Mouse (Mus musculus) erythroblast, adult 5-6 weeks (primary cell): ENCODE measurements around the gene Slc41a3. TPM values are rescaled to one million over a fixed set of nuclear protein-coding genes. Genes with fewer than 3 reads are reported as not detected.
A peak's percentile ranks its signal among the peaks of the same experiment; 100 is the strongest.

Source experiments
- ATAC-seq: replicated peaks from 2 replicates; pipeline ENCODE4 v1.8.0; 2016; ENCODE audit warnings: moderate number of reproducible peaks, mild to moderate bottlenecking, moderate TSS enrichment, inconsistent platforms; ENCODE audit not compliant: poor library complexity, low FRiP score, severe bottlenecking
- total RNA-seq, 2 experiments: library from RNA; stranded (forward) in 1 of 2; stranded (reverse) in 1 of 2; fragments of 150-400 nt in 1 of 2; fragments of 200-764, 138-1000 nt in 1 of 2; gene quantifications; 2 replicates each; pipeline versions ENCODE4 v1.2.3 to v1.2.4; 2015 to 2017; ENCODE audit warnings: low replicate concordance in 2 of 2

The Slc41a3 gene
- total RNA-seq, 2 experiments from 2014 or later, result 1.3 to 2.7 TPM

DNA sequence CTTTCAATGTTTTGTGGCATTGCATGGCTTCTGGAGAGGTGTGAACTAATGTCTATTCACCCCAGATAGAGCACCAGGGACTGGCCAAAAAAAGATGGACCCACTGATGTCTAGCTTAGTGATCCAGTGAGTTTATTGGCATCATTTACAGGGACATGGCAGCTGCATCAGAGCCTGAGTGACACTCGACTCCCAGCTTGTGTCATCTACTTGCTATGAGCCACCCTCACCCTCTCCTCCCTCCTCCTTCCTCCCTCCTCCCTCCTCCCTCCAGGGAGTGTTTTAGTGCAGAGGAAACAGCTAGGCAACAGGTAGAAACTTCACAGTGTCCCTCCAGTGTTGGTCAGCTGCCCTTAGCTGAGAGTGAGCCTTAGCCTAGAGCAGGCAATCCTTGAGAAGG, 9.6 kb upstream of the Slc41a3 start:
- ATAC-seq, result no peak

DNA sequence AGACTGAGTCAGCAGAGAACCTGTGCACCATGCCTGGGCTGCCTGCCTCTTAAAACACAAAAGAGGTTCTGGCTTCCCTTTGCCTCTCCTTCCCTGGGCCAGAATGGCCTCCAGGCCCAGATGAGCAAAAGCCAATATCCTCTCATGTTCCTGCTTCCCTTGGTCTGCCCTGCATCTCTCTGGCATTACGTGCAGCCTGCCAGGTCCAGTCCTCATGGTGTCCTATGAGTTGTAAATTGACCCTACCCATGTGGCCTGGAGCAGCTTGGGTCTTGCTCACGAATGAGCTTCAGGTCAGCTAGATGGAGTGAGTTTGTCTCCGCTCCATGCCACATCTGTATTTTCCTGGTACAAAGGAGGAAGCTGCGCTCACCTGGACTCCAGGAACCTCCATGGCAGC, 7.5 kb upstream of the Slc41a3 start:
- ATAC-seq, result no peak

DNA sequence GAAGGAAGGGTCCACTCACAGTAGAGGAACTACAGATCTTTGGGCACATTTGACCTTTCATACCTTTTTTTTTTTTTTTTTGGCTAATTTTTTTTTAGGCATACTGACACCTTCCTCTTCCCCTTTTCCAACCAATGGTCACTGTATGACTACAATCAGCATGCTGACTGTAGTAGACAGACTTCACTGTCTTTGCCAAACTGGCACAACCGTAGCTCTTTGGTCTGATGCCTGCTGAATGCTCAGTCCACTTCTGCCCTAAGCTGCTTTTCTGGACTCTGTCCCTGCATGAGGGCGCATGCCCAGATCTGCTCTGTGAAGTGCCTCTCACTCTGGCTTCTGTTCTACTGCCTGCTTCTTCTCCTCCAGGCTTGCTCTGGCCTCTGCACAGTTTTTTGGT, 6.9 kb upstream of the Slc41a3 start:
- ATAC-seq, result no peak

DNA sequence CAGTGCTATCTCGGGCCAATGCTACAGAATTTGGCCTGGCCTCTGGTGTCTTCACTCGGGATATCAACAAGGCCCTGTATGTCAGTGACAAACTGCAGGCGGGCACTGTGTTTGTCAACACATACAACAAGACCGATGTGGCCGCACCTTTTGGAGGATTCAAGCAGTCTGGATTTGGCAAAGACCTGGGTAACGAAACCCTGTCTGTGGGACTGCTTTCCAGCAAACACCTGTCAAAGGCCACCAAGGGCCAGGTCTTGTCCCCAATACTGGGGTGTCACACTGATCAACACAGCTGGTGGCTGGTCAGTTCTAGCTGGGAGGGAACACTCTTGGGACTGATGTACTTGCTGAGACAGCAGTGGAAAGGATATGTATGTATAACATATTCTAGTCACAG, 6.3 kb upstream of the Slc41a3 start:
- ATAC-seq, result no peak

DNA sequence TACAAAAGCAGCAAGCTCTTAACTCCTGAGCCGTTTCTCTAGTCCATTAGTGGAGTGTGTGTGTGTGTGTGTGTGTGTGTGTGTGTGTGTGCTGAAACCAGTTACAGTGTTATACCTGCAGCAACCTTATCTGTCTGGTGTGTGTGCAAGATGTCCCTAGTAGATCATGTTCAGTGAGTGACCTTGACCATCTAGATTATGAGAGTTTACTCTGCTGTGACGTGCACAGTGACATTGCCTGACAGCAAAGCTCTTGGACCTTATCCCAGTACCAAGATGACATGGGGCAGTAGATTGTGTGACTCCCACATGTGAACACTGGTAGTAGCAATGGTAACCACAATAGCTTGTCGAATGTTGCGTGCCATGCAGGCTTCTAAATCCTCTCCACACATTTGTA, 4.2 kb upstream of the Slc41a3 start:
- no peak for ATAC-seq

DNA sequence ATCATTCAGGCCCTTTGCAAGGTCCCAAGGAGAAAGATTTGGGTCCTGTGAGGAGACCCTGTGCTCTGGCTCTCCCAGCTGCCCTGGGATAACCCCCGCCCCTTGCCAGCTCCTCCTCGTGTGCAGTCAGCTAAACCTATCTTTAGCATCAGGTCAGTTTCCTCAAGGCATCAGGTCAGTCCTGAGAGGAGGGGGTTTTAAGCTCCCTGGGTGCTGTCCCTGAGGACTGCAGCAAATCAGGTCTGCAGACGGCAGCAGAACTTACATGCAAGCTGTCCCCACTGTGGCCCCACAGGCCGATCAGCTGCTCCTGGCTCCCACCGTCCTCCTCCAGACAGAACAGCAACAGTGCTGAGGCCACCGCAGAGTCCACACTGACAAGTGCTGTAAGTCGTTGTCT, 2.8 kb upstream of the Slc41a3 start:
- no peak for ATAC-seq

DNA sequence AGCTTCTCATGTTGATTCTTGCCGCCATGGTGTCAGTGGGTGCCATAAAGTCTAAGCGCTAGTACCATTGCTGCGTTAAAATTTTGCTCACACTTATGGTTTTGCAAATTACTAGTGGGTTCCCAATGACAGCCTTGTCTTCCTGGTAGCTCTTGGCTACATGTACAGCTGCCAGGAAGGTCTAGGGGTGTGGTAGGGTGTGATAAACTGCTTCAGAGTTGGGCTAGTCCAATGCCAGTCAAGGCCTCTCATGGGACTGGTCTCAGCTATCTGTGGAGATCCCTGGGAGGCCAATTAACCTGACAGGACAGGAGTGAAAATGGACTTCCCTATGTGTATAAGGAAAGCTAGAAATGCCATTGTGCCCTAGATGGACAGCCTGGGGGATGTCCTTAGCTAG, 2.2 kb upstream of the Slc41a3 start:
- no peak for ATAC-seq

DNA sequence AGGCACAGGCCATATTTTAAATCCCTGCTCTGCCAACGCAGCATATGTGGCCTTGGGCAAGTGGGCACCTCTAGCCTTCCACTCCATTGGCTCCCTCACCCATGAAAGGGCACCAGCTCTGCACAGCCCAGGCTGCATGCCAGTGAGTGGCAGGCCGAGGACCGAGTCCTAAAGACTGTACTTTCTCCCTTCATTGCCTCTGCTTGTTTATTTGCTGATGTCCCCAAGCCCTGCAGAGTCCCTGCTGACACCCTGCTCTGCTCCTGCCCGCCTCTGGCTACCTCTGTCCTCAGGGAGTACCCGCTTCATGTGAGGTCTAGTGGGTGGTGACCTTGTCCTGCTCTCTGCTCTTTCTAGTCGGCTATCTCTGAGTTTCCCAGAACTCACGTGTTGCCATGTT, 1.4 kb upstream of the Slc41a3 start:
- ATAC-seq, result no peak

DNA sequence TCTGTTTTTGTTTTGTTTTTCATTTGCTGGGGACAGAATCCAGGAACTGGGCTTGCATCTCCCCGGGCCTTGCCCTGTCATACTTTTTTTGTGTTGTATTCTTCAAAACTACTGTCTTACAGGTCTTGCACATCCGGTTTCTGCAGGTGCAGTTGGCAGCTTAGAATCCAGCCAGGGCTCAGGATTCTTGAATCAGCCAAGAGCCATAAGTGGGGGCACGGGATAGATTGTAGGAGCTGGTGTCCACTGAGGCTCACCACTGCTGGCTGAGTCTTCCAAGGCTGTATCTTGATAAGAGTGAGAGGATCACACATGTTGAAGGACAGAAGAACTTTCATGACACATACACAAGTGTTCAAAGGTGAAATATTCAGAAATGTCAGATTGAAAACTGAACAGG, 395 bp upstream of the Slc41a3 start:
- ATAC-seq, result no peak

DNA sequence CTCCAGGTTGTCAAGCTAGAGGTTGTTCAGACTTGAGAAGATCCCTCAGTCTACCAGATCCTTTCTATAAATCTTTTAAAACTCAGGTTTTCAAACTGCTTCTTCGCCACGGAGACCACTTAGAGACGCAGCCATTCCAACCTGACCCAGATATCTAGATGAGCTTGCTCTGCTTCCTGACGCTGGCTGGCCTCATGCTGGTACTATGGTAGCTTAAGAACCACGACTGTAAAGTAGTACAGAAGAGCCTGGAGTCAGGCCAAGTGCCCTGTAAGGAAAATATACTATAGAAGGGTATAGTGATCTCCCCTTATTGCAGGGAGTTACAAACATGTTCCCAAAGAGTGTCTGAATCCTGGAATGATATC, 757 bp downstream of the Slc41a3 start:
- ATAC-seq, result no peak

DNA sequence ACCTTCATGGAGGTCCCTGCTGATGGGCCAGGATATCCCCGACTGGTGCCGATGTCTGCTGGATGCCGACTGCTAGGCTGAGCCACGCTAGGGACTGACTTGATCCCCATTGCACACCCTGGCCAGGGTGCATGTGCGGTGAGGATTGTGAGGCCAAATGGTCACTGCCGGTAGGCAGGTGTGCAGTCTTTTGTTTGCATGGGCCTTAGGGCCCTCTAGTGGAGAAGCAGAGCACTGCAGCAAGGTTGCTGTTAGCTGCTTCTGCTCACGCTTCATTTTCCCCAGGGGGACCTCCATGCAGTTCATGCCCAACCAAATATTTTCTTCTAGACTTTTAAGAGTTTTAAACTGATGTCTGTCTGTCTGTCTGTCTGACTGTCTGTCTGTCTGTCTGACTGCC, 2.0 kb downstream of the Slc41a3 start:
- ATAC-seq, result peak; percentile 62

DNA sequence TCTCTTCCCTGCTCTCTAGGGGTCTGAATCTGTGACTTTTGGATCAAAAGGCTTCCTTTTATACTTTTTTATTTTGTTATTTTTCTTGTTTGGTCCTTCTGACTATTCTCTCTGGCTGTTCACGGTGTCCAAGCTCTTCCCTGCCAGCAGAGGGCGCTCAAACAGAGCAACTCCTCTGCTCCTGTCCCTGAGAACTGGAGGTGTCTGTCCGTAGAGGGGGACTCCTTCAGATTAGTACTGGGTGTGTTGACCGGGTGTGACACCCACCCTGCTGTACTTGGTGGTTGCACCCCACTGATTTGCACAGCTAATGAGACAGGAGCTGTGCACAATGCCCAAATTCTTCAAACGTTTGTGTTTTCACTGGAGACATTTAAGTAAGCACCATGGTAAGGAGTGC, 2.7 kb downstream of the Slc41a3 start:
- peak; percentile 65 for ATAC-seq

DNA sequence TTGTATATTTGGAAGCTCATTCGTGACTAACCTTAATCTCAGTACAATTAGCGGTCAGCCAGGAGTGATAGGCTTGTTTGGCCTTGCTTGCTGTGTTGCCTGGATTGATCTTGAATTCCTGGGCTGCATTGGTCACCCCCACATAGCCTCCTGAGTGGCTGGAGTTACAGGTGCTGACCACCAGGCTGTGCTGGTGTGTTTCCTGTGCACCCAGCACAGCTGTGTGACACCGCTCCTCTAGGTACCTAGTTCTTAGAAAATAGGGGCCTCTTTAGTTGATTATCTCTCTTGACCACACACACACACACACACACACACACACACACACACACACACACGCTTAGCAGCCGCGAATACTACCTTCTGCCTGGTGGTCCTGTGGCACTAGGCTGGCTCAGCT, 3.7 kb downstream of the Slc41a3 start:
- ATAC-seq, result 0 out of 2 replicates have a peak, but pooled peaks have one; percentile 32

DNA sequence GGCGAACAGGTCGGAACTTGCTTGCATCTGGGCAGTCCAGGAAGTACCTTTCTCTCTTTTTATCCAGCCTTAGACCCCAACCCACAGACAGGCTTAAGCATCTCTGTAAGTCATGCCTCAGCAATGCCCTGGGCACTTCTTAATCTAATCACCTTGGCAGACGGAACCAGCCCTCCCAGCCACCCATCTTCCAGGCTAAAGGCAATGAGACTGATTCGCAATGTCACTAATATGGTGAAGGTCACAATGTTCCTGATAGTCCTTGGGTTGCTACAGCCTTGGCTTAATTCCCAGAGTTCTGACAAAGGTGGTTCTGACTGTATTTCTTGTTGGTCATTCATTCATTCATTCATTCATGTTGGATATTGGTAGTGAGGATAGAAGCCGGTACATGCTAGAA, 5.7 kb downstream of the Slc41a3 start:
- no peak for ATAC-seq

DNA sequence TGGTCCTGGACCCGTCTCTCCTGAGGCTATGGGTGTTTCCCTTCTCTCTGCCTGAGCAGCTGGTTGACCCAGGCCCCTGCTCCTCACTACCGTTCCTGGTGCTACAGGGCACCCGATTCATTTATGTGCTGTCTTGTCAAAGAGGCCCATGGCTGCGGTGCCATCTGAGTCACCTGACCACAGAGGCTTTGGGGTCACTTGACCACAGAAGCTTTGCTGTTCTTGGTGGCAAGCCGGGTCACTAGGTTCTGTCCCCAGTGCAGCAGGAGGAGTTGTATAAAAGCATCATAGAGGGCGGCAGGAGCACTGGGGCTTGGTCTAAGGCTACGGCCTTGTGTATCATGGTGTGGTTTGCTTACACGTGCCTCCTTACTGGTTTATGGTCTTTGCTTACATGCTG, 8.8 kb downstream of the Slc41a3 start:
- no peak for ATAC-seq

DNA sequence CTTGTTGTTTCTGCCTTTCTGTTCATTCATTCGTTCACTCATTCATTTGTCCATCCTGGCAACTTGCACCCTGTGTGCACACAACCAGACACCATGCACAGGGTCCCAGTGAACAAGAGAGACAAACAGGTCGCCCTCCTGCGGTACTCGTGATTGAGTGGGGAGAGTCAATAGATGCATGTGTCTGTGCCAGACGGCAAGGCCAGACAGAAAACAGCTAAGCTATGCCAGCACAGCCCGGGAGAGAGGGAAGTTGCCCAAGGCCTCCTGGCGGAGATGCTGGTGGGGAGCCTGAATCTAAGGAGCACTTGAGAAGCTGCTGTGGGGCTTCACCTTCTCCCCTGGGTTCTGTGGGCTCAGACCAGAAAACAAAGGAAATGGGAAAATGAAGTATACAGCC, 10.8 kb downstream of the Slc41a3 start:
- no peak for ATAC-seq

DNA sequence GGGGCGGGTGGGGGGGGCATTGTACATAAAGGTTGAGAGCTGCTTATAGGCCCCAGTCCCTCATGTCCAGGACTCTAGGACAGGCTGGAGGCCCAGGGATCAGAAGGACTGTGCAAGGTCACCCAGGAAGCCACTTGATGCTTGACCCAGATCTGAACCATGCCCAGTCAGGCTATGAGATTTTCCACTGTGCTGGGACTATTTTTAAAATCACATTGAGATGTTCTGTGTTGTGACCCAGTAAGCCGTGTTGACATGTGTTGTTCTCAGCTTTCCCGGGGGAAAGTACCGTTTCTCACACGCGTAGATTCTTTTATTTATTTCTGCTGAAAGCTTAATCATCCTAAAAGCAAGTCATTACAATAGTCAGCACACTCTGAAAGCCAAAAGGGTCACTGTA, 11.5 kb downstream of the Slc41a3 start:
- ATAC-seq, result no peak

DNA sequence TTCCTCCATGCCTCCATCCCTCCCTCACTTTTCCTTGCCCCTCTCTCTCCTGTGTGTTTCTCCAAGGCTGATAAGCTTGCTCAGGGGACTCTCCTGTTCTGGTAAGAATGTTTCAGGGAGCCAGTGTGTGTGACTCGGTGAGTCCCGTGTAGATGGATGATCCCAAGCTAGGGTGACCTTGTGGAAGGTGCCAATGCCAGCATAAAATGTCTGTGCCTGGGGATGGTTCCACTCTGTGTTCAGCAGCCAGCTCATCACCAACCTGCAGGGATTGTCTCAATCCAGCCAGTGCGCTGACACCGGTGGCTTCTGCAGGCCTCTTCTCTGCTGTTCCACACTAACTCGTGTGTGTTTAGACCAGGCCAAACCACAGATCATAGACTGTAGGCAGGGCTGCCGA, 12.0 kb downstream of the Slc41a3 start:
- ATAC-seq, result no peak

DNA sequence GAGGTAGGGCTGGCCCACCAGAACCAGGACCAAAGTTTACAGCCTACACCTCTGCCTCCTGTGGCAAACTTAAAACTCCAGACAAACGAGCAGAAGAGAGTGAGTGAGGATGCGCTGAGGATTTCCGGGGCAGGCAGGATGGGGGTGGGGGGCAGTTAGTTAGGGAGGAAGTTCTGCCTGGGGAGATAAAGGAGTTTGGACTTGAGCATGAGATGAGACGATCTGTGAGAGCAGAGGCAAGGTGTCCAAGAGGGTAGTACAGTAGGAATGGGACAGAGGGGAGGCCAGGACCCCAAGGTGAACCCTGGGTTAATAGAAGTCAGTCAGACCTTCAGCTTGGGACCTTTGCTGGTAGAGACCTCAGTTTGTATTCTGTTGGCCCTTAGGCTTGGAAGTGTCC, 13.7 kb downstream of the Slc41a3 start:
- no peak for ATAC-seq

DNA sequence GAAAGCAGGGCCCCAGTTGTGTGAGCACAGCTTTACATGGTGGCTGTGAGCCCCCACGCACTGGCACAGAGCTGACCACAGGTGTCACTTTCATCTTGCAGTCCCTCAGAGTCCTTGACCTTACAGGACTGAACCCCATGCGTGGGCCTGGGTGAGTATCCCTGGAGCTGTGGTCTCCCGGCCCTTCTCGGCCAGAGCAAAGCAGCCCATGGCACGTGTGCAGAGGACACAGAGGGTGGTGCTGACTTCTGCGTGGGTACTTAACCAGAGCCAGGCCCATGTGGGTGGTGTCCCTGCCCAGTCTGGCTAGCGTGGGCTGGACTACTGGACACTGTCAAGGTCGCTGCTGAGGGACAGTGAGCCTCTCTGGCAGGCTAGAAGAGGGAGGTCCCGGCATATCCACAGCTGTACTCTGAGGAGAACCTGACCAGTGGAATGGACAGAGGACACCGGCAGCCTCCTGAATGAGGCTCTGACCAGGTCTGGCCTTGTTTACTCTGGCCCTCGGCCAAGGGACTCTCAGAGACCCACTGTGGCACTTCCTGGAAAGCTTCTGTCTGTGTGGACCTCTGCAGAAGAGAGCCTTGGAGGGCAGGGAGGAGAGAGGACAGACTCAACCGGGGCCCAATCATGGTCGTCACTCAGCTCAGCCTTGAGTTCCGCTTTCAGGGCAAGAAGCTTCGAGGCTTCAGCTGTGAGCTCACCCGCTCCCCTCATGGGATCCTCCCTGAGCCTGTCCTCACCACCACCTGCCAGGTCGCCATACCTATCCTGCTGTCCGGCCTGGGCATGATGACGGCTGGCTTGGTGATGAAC, 14.5 kb downstream of the Slc41a3 start:
- ATAC-seq, result peak; percentile 13

DNA sequence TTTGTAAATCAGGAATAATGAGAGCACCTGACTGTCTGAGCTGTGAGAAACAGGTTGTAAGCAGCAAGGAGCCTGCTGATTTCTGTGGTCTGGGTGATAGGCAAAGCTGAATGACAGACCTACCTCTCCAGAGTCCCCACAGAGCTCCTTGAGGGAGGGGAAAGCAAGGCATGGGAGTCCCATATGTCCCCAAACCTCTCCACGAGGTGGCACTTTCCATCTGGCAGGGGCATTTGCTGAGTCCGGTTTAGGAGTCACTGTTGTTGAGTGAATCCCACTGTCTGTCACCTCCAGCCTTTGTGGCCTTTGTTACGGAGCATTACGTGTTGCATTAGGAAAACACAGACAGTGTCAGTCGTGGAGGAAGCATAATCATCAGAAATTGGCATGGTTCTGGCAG, 15.4 kb downstream of the Slc41a3 start:
- ATAC-seq, result no peak
